14 mouse cellular contexts compared by ENCODE assay signal in the genomic region with DNA sequence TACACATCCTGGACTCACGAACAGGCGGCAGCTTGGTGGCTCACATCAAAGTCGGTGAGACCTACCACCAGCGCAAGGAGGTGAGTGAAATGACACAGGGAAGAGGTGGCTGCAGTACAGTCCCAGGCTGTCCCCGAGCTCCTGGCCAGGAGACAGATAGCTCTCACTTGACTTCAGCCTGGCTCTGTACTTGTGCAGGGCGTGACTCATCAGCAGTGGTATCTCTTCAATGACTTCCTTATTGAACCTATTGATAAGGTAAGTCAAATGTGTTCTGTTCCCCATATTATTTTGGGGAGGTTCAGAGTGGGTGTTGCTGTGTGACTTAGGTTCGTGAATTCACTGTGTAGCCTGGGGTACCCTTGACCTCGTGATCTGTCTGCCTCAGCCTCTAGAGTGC. TPM values are rescaled to one million over a fixed set of nuclear protein-coding genes. Genes with fewer than 3 reads are reported as not detected.
"Had no signal": no experiment of that assay in that cellular context is flagged by ENCODE, and none has a peak within 500 bp of the region (broad histone marks: within the 10 kb centered on the region; RNA-seq: fewer than 3 reads in every experiment).

No protein-coding gene starts in this region.

- H3K9ac ChIP-seq: limb, embryonic 15.5 days; lung, embryonic 14.5 days; neural tube, embryonic 12.5 days had no signal

- H3K4me2 ChIP-seq: limb, embryonic 15.5 days; lung, embryonic 14.5 days; neural tube, embryonic 12.5 days had no signal

- H3K4me3 ChIP-seq: left cerebral cortex, adult 2 months; limb, embryonic 15.5 days; neural tube, embryonic 12.5 days had no signal

- H3K9me3 ChIP-seq: limb, embryonic 15.5 days; neural tube, embryonic 12.5 days had no signal

- H3K27me3 ChIP-seq: limb, embryonic 15.5 days; neural tube, embryonic 12.5 days had no signal

- H3K27ac ChIP-seq: left cerebral cortex, adult 2 months; limb, embryonic 15.5 days; macrophage; neural tube, embryonic 12.5 days had no signal

- DNase-seq: kidney, adult 11 months; kidney, postnatal 14 days; lung, embryonic 14.5 days; lung, postnatal 14 days; midbrain, embryonic 14.5 days; thymus, adult 18-20 months; thymus, postnatal 14 days had no signal

- H3K4me1 ChIP-seq: limb, embryonic 15.5 days; neural tube, embryonic 12.5 days had no signal

RNA-seq across cellular contexts. Expression of a gene that starts 17.0 kb away (rescaled TPM):
- total RNA-seq: left cerebral cortex, adult 2 months; monocyte, adult 5-6 weeks; neutrophil, adult 5-6 weeks had no signal
- polyA plus RNA-seq: limb, embryonic 11.5 days; midbrain, embryonic 14.5 days had no signal
